Mouse (Mus musculus): ENCODE results near the gene Rab21. TPM values are rescaled to one million over a fixed set of nuclear protein-coding genes. Genes with fewer than 3 reads are reported as not detected.

Gene Rab21
- polyA plus RNA-seq, 1 experiment from 2014 or later, result 4.3 TPM

DNA sequence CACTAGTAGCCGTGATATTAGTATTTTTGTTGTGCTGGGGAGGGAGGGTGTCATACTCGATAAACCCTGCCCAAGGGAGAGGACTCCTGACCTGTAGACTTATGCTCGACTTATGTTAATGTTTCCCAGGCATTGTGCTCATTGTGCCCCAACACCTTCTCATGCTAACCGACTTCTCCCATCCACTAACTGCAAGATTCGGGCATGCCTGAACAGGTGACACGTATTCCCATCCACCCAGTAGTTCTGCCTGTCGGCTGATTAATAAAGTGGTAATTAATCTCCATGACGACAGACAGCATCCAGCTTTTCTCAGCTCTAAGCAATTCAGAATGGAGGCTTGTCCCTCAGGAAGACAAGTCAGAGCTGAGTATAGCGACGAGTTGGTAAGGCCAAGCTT lies 33.6 kb upstream of the Rab21 start:
- H3K27me3 ChIP-seq, result no peaks in the 10 kb centered on the region
- H3K4me2 ChIP-seq, result no peak overlapping the region
- 72% methylated on average over 10 of the region's 10 CpGs for WGBS
- H3K9me3 ChIP-seq, result no peaks in the 10 kb centered on the region
- H3K9ac ChIP-seq, result no peak overlapping the region
- H3K27ac ChIP-seq, result no peak overlapping the region
- peaks cover 13% of the 10 kb centered on the region for H3K36me3 ChIP-seq
- H3K4me1 ChIP-seq, result no peaks in the 10 kb centered on the region
- ATAC-seq (ENCODE audit: insufficient number of reproducible peaks, insufficient read depth, low FRiP score, low TSS enrichment, low read depth), result peak; percentile 64; the same call in 1 of the 2 replicates
- H3K4me3 ChIP-seq, result no peak overlapping the region

DNA sequence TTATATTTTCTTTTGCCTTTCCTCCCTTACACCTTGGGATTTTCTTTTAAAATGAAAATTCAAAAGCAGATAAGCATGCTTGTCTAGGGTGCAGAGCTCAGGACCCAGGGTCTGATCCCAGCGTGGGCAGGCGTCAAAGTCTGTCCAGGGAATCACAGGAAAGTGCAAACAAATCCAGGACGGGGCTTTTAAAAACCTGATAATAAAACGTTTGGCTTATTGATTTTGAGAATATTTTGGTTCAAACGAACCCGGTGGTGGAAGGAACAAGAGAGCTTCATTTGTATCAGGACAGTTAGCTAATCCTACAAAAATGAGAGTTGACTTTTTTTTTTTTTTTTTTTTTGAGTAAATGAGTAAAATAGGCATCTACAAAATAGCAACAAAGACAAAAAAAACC lies 32.7 kb upstream of the Rab21 start:
- no peak overlapping the region for H3K4me2 ChIP-seq
- no peaks in the 10 kb centered on the region for H3K9me3 ChIP-seq
- H3K4me1 ChIP-seq, result no peaks in the 10 kb centered on the region
- H3K36me3 ChIP-seq, result peaks cover 15% of the 10 kb centered on the region
- 84% methylated on average over 6 of the region's 6 CpGs for WGBS
- H3K27ac ChIP-seq, result no peak overlapping the region
- no peak for ATAC-seq (ENCODE audit: insufficient number of reproducible peaks, insufficient read depth, low FRiP score, low TSS enrichment, low read depth)
- H3K27me3 ChIP-seq, result no peaks in the 10 kb centered on the region
- H3K4me3 ChIP-seq, result no peak overlapping the region
- H3K9ac ChIP-seq, result no peak overlapping the region

DNA sequence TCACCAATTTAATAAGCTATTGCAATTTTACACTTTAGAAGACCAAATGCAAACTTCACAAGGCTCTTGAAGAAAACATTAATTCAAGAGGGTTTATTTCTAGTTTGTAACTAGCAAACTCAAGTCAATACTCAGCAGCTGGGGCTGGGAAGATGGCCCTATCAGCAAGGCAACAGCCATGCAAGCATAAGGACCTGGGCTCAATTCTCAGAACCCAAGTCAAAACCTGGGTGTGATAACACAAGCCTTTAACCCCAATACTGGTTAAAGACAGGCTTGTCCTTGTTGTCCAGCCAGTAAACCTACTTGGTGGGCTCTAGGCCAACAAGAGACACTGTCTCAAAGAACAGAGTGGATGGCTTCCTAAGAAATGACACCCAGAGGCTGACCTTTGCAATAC lies 31.1 kb upstream of the Rab21 start:
- Histone ChIP-seq H3K4me1 (no peaks in the 10 kb centered on the region), H3K9me3 (no peaks in the 10 kb centered on the region), H3K4me2 (no peak overlapping the region), H3K9ac (no peak overlapping the region), H3K27ac (no peak overlapping the region), H3K4me3 (no peak overlapping the region), H3K36me3 (peaks cover 29% of the 10 kb centered on the region), H3K27me3 (no peaks in the 10 kb centered on the region)
- ATAC-seq (ENCODE audit: insufficient number of reproducible peaks, insufficient read depth, low FRiP score, low TSS enrichment, low read depth), result no peak

DNA sequence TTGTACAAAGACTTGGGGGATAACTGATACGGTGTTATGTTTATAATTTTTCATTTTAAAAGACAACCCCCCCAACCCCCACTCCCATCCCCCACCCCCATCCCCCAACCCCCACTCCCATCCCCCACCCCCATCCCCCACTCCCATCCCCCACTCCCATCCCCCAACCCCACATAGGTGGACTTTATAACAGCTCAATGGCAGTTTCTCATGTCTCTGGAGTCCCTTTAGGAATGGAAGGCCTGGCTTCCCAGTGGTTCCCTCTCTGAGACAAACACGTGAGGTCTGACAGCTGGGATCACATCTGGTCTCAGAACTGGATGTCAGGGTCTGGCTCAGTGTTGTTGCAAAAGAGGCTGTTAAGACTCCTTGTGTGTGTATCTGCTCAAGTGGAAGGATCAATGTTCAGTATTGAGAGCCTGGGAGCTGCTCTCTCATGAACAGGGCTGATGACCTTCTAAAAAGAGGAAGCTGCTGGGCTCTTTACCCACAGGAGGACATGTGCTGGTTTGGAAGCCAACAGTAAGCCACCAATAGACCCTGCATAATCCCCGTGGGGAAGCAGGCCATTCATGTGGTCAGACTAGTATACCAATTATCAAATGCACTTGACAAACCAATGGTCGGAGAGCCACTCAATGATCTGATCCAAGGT lies 27.5 kb upstream of the Rab21 start:
- peaks cover 42% of the 10 kb centered on the region for H3K36me3 ChIP-seq
- H3K27ac ChIP-seq, result no peak overlapping the region
- no peak for ATAC-seq (ENCODE audit: insufficient number of reproducible peaks, insufficient read depth, low FRiP score, low TSS enrichment, low read depth)
- no peaks in the 10 kb centered on the region for H3K9me3 ChIP-seq
- H3K4me1 ChIP-seq, result no peaks in the 10 kb centered on the region
- no peak overlapping the region for H3K9ac ChIP-seq
- H3K27me3 ChIP-seq, result no peaks in the 10 kb centered on the region
- no peak overlapping the region for H3K4me3 ChIP-seq
- 91% methylated on average over 4 of the region's 4 CpGs for WGBS
- no peak overlapping the region for H3K4me2 ChIP-seq

- 92% methylated on average over 7 of the region's 7 CpGs for WGBS
- ATAC-seq (ENCODE audit: insufficient number of reproducible peaks, insufficient read depth, low FRiP score, low TSS enrichment, low read depth), result no peak
- Histone ChIP-seq H3K27me3 (no peaks in the 10 kb centered on the region), H3K4me2 (no peak overlapping the region), H3K27ac (no peak overlapping the region), H3K4me3 (no peak overlapping the region), H3K9ac (no peak overlapping the region), H3K36me3 (peaks cover 29% of the 10 kb centered on the region), H3K9me3 (no peaks in the 10 kb centered on the region), H3K4me1 (no peaks in the 10 kb centered on the region)
These were observed 24.5 kb upstream of the Rab21 start for GRCm38 (mm10) chr10:115339820-115340328.

- ATAC-seq (ENCODE audit: insufficient number of reproducible peaks, insufficient read depth, low FRiP score, low TSS enrichment, low read depth), result no peak
- Histone ChIP-seq H3K27ac (no peak overlapping the region), H3K9ac (no peak overlapping the region), H3K4me2 (no peak overlapping the region), H3K9me3 (no peaks in the 10 kb centered on the region), H3K36me3 (peaks cover 17% of the 10 kb centered on the region), H3K4me3 (no peak overlapping the region), H3K27me3 (no peaks in the 10 kb centered on the region), H3K4me1 (0 out of 2 replicates have a peak, but pooled peaks cover 3% of the 10 kb centered on the region)
- WGBS, result 87% methylated on average over 4 of the region's 4 CpGs
These were observed 21.5 kb upstream of the Rab21 start for GRCm38 (mm10) chr10:115336901-115337300.

DNA sequence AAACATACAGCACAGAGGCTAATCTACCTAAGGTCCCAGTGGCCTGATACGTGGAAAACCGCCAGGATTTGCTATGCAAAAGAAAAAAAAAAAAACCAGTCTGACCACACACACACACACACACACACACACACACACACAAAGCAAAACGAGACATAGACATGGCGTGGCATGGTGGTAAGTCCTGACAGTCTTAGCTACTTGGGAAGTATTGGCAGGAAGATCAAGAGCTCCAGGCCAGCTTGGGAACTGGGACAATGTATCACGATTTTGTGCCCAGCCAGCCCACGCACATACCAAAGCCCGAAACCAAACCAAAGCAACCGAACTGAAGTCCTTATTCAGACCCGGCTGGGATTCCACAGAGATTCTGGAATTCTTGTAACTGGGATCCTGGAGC lies 18.1 kb upstream of the Rab21 start:
- ATAC-seq (ENCODE audit: insufficient number of reproducible peaks, insufficient read depth, low FRiP score, low TSS enrichment, low read depth), result no peak
- Histone ChIP-seq H3K27me3 (no peaks in the 10 kb centered on the region), H3K4me2 (no peak overlapping the region), H3K27ac (no peak overlapping the region), H3K9me3 (no peaks in the 10 kb centered on the region), H3K36me3 (no peaks in the 10 kb centered on the region), H3K4me1 (0 out of 2 replicates have a peak, but pooled peaks cover 3% of the 10 kb centered on the region), H3K4me3 (no peak overlapping the region), H3K9ac (no peak overlapping the region)
- 75% methylated on average over 9 of the region's 9 CpGs for whole genome bisulfite sequencing

DNA sequence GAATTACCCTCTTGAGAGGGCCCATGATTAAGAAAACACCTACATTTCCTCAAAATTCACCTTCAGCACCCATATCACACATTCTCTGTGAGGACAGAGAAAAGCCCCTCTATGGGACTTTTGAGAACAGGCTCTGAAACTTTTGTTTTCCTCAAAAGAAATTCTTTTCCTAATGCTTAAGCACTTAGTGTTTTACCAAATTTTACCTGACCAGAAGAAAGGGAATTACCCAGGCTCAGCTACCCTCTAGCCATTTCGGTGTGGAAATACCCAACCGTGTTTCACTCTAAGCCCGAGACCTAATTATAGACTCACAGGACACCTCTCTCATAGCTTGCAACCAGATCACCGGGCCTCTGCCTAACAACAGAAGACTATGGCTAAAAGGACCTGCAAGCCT lies 17.6 kb upstream of the Rab21 start:
- H3K4me1 ChIP-seq, result 0 out of 2 replicates have a peak, but pooled peaks cover 3% of the 10 kb centered on the region
- no peaks in the 10 kb centered on the region for H3K9me3 ChIP-seq
- 58% methylated on average over 4 of the region's 4 CpGs for WGBS
- H3K27me3 ChIP-seq, result no peaks in the 10 kb centered on the region
- no peak overlapping the region for H3K27ac ChIP-seq
- no peak for ATAC-seq (ENCODE audit: insufficient number of reproducible peaks, insufficient read depth, low FRiP score, low TSS enrichment, low read depth)
- no peak overlapping the region for H3K4me3 ChIP-seq
- H3K36me3 ChIP-seq, result no peaks in the 10 kb centered on the region
- H3K4me2 ChIP-seq, result no peak overlapping the region
- H3K9ac ChIP-seq, result no peak overlapping the region

- no peak overlapping the region for H3K4me2 ChIP-seq
- no peak overlapping the region for H3K9ac ChIP-seq
- no peaks in the 10 kb centered on the region for H3K9me3 ChIP-seq
- ATAC-seq (ENCODE audit: insufficient number of reproducible peaks, insufficient read depth, low FRiP score, low TSS enrichment, low read depth), result no peak
- no peak overlapping the region for H3K4me3 ChIP-seq
- H3K36me3 ChIP-seq, result no peaks in the 10 kb centered on the region
- no peaks in the 10 kb centered on the region for H3K27me3 ChIP-seq
- WGBS, result 65% methylated on average over 8 of the region's 8 CpGs
- no peak overlapping the region for H3K27ac ChIP-seq
- H3K4me1 ChIP-seq, result 0 out of 2 replicates have a peak, but pooled peaks cover 3% of the 10 kb centered on the region
These were observed 17.1 kb upstream of the Rab21 start for GRCm38 (mm10) chr10:115332420-115332952.

DNA sequence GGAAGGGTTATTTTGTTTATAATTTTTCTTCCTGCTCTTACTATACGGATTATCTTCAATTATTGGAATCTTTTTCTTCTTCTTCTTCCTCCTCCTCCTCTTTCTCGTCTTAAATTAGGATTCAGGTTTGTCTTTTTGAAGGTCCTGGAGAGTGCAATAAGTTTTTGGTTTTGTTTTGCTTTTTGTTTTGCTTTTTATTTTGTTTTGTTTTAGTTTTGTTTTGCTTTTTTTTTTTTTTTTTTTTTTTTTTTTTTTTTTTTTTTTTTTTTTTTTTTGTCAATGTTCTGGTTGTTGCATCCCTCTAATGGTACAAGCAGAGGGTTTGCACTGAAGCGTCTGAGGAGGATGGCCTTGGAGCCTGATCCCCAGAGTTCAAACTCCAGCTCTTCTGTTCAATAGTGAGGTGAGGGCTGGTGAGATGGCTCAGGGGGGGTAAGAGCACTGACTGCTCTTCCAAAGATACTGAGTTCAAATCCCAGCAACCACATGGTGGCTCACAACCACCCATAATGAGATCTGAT lies 13.7 kb upstream of the Rab21 start:
- 81% methylated on average over 3 of the region's 3 CpGs for WGBS
- H3K4me3 ChIP-seq, result no peak overlapping the region

DNA sequence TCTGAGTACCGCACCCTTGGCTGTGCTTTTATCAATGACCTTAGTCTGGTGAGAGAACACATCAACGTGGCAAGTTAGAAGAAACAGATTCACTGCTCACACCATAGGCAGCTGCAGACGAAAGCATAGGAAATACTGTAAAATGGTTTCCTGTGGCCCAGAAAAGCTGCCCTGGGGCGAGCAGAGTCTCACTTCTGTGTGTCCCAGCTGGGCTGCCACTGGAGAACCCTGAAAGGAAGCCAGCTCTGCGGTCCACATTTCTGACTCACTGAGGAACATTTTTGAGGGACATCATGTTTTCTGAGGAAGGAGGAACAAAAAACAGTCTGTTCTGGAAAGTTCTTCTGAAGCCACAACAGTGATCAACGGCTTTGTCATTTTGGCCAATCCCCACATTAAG lies 13.1 kb upstream of the Rab21 start:
- H3K4me1 ChIP-seq, result 0 out of 2 replicates have a peak, but pooled peaks cover 3% of the 10 kb centered on the region
- no peak overlapping the region for H3K4me3 ChIP-seq
- H3K27ac ChIP-seq, result no peak overlapping the region
- WGBS, result 66% methylated on average over 6 of the region's 6 CpGs
- no peaks in the 10 kb centered on the region for H3K27me3 ChIP-seq
- H3K9ac ChIP-seq, result no peak overlapping the region
- no peaks in the 10 kb centered on the region for H3K9me3 ChIP-seq
- no peak for ATAC-seq (ENCODE audit: insufficient number of reproducible peaks, insufficient read depth, low FRiP score, low TSS enrichment, low read depth)
- H3K4me2 ChIP-seq, result no peak overlapping the region
- no peaks in the 10 kb centered on the region for H3K36me3 ChIP-seq

More for the DNA sequence above, 13.7 kb upstream of the Rab21 start:
- Histone ChIP-seq H3K27ac (no peak overlapping the region), H3K4me1 (0 out of 2 replicates have a peak, but pooled peaks cover 3% of the 10 kb centered on the region), H3K36me3 (no peaks in the 10 kb centered on the region), H3K4me2 (no peak overlapping the region), H3K9me3 (no peaks in the 10 kb centered on the region), H3K27me3 (no peaks in the 10 kb centered on the region), H3K9ac (no peak overlapping the region)
- ATAC-seq (ENCODE audit: insufficient number of reproducible peaks, insufficient read depth, low FRiP score, low TSS enrichment, low read depth), result no peak

- WGBS, result 9% methylated on average over 6 of the region's 6 CpGs
- no peak overlapping the region for H3K27ac ChIP-seq
- peaks cover 3% of the 10 kb centered on the region; the same call in 1 of the 2 replicates for H3K4me1 ChIP-seq
- no peak overlapping the region for H3K9ac ChIP-seq
- no peak overlapping the region for H3K4me2 ChIP-seq
- no peak for ATAC-seq (ENCODE audit: insufficient number of reproducible peaks, insufficient read depth, low FRiP score, low TSS enrichment, low read depth)
- H3K9me3 ChIP-seq, result no peaks in the 10 kb centered on the region
- H3K36me3 ChIP-seq, result no peaks in the 10 kb centered on the region
- 0 out of 2 replicates have a peak, but pooled peaks cover 5% of the 10 kb centered on the region for H3K27me3 ChIP-seq
- no peak overlapping the region for H3K4me3 ChIP-seq
These were observed 7.9 kb upstream of the Rab21 start for GRCm38 (mm10) chr10:115323295-115323694.
